Mouse (Mus musculus) hindbrain, embryonic 16.5 days (tissue): ENCODE data around the gene Trmu. TPM values are rescaled to one million over a fixed set of nuclear protein-coding genes. Genes with fewer than 3 reads are reported as not detected.

ENCODE experiments used
- ATAC-seq: fragments of 200-750 bp; cut with Nextera tagmentation; 2 replicates; pipeline ENCODE4 v1.8.0; 2017; ENCODE audit warnings: moderate TSS enrichment, moderate library complexity
- H3K27ac ChIP-seq: fragments of 300-500 bp; sonication (generic); 2 replicates; pipeline ENCODE4 v1.5.1; 2014; ENCODE audit warnings: low read depth, mild to moderate bottlenecking, control low read depth, low read length, moderate library complexity
- H3K27me3 ChIP-seq: fragments of 300-500 bp; sonication (generic); replicated peaks from 2 replicates; pipeline ENCODE4 v1.6.1; 2014; ENCODE audit warnings: low read length; ENCODE audit not compliant: control insufficient read depth, insufficient read depth
- H3K36me3 ChIP-seq: fragments of 300-500 bp; sonication (generic); 2 replicates; pipeline ENCODE4 v1.6.1; 2014; ENCODE audit warnings: mild to moderate bottlenecking, low read length, moderate library complexity, mixed read lengths; ENCODE audit not compliant: control insufficient read depth, insufficient read depth
- H3K4me1 ChIP-seq: fragments of 300-500 bp; sonication (generic); 2 replicates; pipeline ENCODE4 v1.6.1; 2014; ENCODE audit warnings: low read depth, low read length; ENCODE audit not compliant: control insufficient read depth, insufficient read depth
- H3K4me2 ChIP-seq: fragments of 300-500 bp; sonication (generic); 2 replicates; pipeline ENCODE4 v1.6.1; 2014; ENCODE audit warnings: mild to moderate bottlenecking, low read length, control low read depth, moderate library complexity
- H3K4me3 ChIP-seq: fragments of 300-500 bp; sonication (generic); 2 replicates; pipeline ENCODE4 v1.5.1; 2014; ENCODE audit warnings: mild to moderate bottlenecking, low read length, control low read depth, moderate library complexity
- H3K9ac ChIP-seq: fragments of 300-500 bp; sonication (generic); 2 replicates; pipeline ENCODE4 v1.6.1; 2014; ENCODE audit warnings: low read depth, mild to moderate bottlenecking, control low read depth, low read length, moderate library complexity
- H3K9me3 ChIP-seq: fragments of 300-500 bp; sonication (generic); 2 replicates; pipeline ENCODE4 v1.6.1; 2014; ENCODE audit warnings: mild to moderate bottlenecking, low read length, moderate library complexity; ENCODE audit not compliant: control insufficient read depth
- whole genome bisulfite sequencing: fragments of 180-500 bp; shearing (Covaris S2); extraction: QIAGEN DNeasy Blood & Tissue Kit; methylation state at CpG from one replicate; pipeline ENCODE4 v1.1.7; 2014; 5-methylcytosine and 5-hydroxymethylcytosine counted together
- polyA plus RNA-seq: library from polyadenylated mRNA; unstranded; fragments of >200 nt; fragmentation: Nextera tagmentation; extraction: Ambion mirVana; gene quantifications from 2 replicates; pipeline ENCODE4 v1.2.1, GENCODE M21; 2015

Gene Trmu
- polyA plus RNA-seq, 1 experiment from 2014 or later: 50.3 TPM

GRCm38 (mm10) chr15:85903826-85904225, 24.7 kb downstream of the Trmu start:
- Histone ChIP-seq H3K4me1 (no peaks in the 10 kb centered on the region), H3K4me2 (no peak overlapping the region), H3K27ac (no peak overlapping the region), H3K9me3 (no peaks in the 10 kb centered on the region), H3K36me3 (no peaks in the 10 kb centered on the region), H3K9ac (no peak overlapping the region), H3K4me3 (no peak overlapping the region), H3K27me3 (no peaks in the 10 kb centered on the region)
- no peak for ATAC-seq
- 76% methylated on average over 8 of the region's 8 CpGs for whole genome bisulfite sequencing

DNA sequence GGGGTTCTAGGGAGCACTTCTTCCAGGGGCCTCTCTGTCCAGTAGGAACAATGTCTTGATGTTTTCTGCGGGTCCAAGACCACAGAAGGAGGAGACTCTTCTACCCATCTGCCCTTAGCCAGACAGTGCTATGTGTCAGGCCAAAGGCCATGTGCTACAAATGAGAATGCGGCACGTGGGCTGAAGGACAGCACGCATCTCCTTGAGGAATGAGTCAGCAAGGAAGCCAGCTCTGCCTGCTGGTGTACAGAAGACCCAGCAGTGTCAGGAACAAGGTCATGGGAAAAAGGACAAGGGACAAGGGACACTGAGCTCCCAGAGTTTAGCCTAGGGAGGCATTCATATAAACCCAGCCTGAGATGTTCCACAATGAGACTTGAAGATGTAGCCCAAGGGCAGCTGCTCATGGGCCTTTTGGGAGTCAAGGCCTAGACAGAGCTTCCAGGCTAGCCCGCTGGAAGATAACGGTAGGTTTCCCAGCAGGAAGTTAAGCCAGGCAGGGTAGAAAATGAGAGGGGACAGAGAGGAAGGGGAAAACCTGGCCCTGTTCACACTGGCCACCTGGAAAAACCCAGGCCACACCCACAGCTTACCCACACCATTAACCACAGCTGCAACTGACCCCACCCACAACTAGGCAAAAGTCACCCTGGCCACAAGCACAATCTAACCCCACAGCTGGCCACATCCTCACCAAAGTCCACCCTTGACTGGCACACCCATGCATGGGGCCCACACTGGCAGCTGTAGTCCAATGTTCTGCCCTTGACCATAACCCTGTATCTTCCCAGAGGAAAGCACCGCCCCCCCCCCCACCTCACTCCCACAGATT, 29.8 kb downstream of the Trmu start:
- no peak for ATAC-seq
- Histone ChIP-seq H3K4me1 (peaks cover 4% of the 10 kb centered on the region), H3K4me2 (no peak overlapping the region)

GRCm38 (mm10) chr15:85909492-85909829, 30.3 kb downstream of the Trmu start:
- no peak overlapping the region for H3K4me3 ChIP-seq
- 91% methylated on average over 3 of the region's 3 CpGs for WGBS

More for the DNA sequence above, 29.8 kb downstream of the Trmu start:
- Histone ChIP-seq H3K9ac (no peak overlapping the region), H3K36me3 (no peaks in the 10 kb centered on the region), H3K4me3 (no peak overlapping the region), H3K27ac (no peak overlapping the region), H3K9me3 (no peaks in the 10 kb centered on the region), H3K27me3 (no peaks in the 10 kb centered on the region)
- 94% methylated on average over 7 of the region's 7 CpGs for WGBS

GRCm38 (mm10) chr15:85909931-85910330, 30.8 kb downstream of the Trmu start:
- no peak overlapping the region for H3K27ac ChIP-seq
- no peak overlapping the region for H3K4me3 ChIP-seq
- H3K4me2 ChIP-seq: no peak overlapping the region
- no peaks in the 10 kb centered on the region for H3K27me3 ChIP-seq
- H3K4me1 ChIP-seq: peaks cover 4% of the 10 kb centered on the region
- H3K36me3 ChIP-seq: no peaks in the 10 kb centered on the region
- WGBS: 49% methylated on average over 10 of the region's 10 CpGs
- no peak for ATAC-seq
- no peaks in the 10 kb centered on the region for H3K9me3 ChIP-seq
- no peak overlapping the region for H3K9ac ChIP-seq

More at GRCm38 (mm10) chr15:85909492-85909829, 30.3 kb downstream of the Trmu start:
- Histone ChIP-seq H3K9ac (no peak overlapping the region), H3K36me3 (no peaks in the 10 kb centered on the region), H3K27me3 (no peaks in the 10 kb centered on the region), H3K4me2 (no peak overlapping the region), H3K27ac (no peak overlapping the region), H3K4me1 (peaks cover 4% of the 10 kb centered on the region), H3K9me3 (no peaks in the 10 kb centered on the region)
- ATAC-seq: no peak

DNA sequence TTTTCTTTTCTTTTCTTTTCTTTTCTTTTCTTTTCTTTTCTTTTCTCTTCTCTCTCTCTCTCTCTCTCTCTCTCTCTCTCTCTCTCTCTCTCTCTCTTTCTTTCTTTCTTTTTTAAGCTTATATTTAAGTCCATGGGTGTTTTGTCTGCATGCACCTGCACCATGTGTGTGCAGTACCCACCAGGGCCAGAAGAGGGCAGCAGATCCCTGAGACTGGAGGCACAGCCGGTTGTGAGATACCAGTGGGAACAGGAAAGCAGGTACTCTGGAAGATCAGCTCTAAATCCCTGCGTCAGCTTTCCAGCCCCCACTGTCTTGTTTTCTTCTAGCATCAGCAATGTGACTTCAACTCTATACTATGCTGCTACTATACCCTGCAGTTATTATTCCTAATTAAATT, 34.5 kb downstream of the Trmu start:
- 36% methylated on average over 2 of the region's 2 CpGs for WGBS
- Histone ChIP-seq H3K27me3 (no peaks in the 10 kb centered on the region), H3K9ac (no peak overlapping the region), H3K36me3 (no peaks in the 10 kb centered on the region), H3K9me3 (no peaks in the 10 kb centered on the region), H3K4me3 (no peak overlapping the region), H3K4me1 (peaks cover 4% of the 10 kb centered on the region), H3K4me2 (no peak overlapping the region), H3K27ac (no peak overlapping the region)
- ATAC-seq: no peak

DNA sequence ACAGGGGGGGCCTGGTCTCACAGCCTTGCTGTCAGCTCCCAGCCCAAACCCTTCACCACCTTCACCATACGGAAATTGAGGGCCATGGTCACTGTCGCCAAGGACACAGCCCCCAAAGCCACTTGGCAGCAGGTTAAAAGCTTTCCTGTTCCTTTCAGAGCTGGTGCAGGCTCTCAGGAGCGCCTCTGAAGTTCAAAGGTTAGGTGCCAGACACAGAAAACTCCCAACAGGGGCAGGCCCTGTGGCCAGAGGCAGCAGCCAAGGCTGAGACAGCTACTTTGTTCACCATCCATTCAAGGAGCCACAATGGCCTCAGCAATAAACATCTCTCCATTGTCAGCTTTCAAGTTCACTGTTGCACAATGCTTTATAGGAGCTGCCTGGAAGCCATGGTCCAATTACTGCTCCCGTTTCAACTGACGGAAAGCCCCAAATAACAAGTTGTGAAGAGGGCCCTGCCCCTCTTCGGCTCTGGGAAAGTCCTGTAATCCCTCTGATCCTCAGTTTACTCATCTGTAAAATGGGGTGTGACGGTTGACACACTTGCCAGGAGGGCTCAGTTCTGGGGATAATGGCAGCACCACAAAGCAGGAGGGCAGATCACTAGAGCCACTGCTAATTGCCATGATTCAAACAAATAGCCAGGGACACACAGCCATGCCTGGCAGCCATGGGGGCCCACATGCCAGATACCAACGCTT, 40.2 kb downstream of the Trmu start:
- H3K4me3 ChIP-seq: no peak overlapping the region
- no peaks in the 10 kb centered on the region for H3K9me3 ChIP-seq
- H3K36me3 ChIP-seq: no peaks in the 10 kb centered on the region
- H3K9ac ChIP-seq: no peak overlapping the region
- WGBS: 37% methylated on average over 8 of the region's 8 CpGs
- no peaks in the 10 kb centered on the region for H3K27me3 ChIP-seq
- ATAC-seq: peak; percentile 50; the same call in 1 of the 2 replicates
- no peak overlapping the region for H3K4me2 ChIP-seq
- H3K4me1 ChIP-seq: no peaks in the 10 kb centered on the region; the same call in 1 of the 2 replicates
- no peak overlapping the region for H3K27ac ChIP-seq

- no peak overlapping the region for H3K4me3 ChIP-seq
- H3K36me3 ChIP-seq: no peaks in the 10 kb centered on the region
- ATAC-seq: peak; percentile 68; the same call in 1 of the 2 replicates
- H3K9ac ChIP-seq: no peak overlapping the region
- no peaks in the 10 kb centered on the region for H3K9me3 ChIP-seq
- no peaks in the 10 kb centered on the region; the same call in 1 of the 2 replicates for H3K4me1 ChIP-seq
- WGBS: 44% methylated on average over 8 of the region's 8 CpGs
- no peak overlapping the region for H3K27ac ChIP-seq
- no peaks in the 10 kb centered on the region for H3K27me3 ChIP-seq
- no peak overlapping the region for H3K4me2 ChIP-seq
Observed at GRCm38 (mm10) chr15:85919892-85920248, 40.8 kb downstream of the Trmu start.

GRCm38 (mm10) chr15:85921855-85922254, 42.7 kb downstream of the Trmu start:
- WGBS: 91% methylated on average over 11 of the region's 11 CpGs
- Histone ChIP-seq H3K9me3 (no peaks in the 10 kb centered on the region), H3K27ac (no peak overlapping the region), H3K4me3 (no peak overlapping the region), H3K27me3 (no peaks in the 10 kb centered on the region), H3K4me2 (no peak overlapping the region), H3K4me1 (no peaks in the 10 kb centered on the region; the same call in 1 of the 2 replicates), H3K9ac (no peak overlapping the region), H3K36me3 (no peaks in the 10 kb centered on the region)
- no peak for ATAC-seq

GRCm38 (mm10) chr15:85928161-85928560, 49.0 kb downstream of the Trmu start:
- H3K4me3 ChIP-seq: no peak overlapping the region
- no peaks in the 10 kb centered on the region for H3K9me3 ChIP-seq
- no peaks in the 10 kb centered on the region for H3K36me3 ChIP-seq
- H3K4me1 ChIP-seq: no peaks in the 10 kb centered on the region
- no peak overlapping the region for H3K9ac ChIP-seq
- H3K4me2 ChIP-seq: no peak overlapping the region
- WGBS: 85% methylated on average over 12 of the region's 12 CpGs
- no peak for ATAC-seq
- H3K27me3 ChIP-seq: no peaks in the 10 kb centered on the region
- H3K27ac ChIP-seq: no peak overlapping the region
